Mouse (Mus musculus): ENCODE measurements around the gene Uvrag.

- TF ChIP-seq CTCF (IDR thresholded peaks at IDR 0.05; ENCODE audit: low read depth, low read length) = no peak
- no peak for TF ChIP-seq TAL1 (conservative IDR thresholded peaks at IDR 0.05; ENCODE audit: low read depth, low read length)
These were observed 212.5 kb downstream of the Uvrag start for GRCm38 (mm10) chr7:98928336-98929025.

All from G1E (cell line).